Mouse (Mus musculus) c-Kit-positive CD71-positive TER-119-positive erythroid progenitor cells, embryonic 14.5 days (primary cell): ENCODE data around the gene Aff1.

ENCODE experiments used
- DNase-seq: peaks from one replicate; pipeline ENCODE4 v3.0.0-alpha.2; 2013; ENCODE audit warnings: low spot score

Aff1 gene

GRCm38 (mm10) chr5:103749465-103750285 is 57.5 kb downstream of the Aff1 start:
- no peak for DNase-seq

GRCm38 (mm10) chr5:103752665-103753510 is 60.7 kb downstream of the Aff1 start:
- peak; percentile 75 for DNase-seq

- peak; percentile 82 for DNase-seq
Measured at GRCm38 (mm10) chr5:103753511-103754329, 61.5 kb downstream of the Aff1 start.

GRCm38 (mm10) chr5:103754330-103755134 is 62.4 kb downstream of the Aff1 start:
- no peak for DNase-seq

GRCm38 (mm10) chr5:103755135-103755487 is 62.9 kb downstream of the Aff1 start:
- DNase-seq, result no peak

- no peak for DNase-seq
Measured at GRCm38 (mm10) chr5:103756231-103756714, 64.1 kb downstream of the Aff1 start.

GRCm38 (mm10) chr5:103758491-103758890 is 66.3 kb downstream of the Aff1 start:
- DNase-seq, result no peak

GRCm38 (mm10) chr5:103759489-103760424 is 67.6 kb downstream of the Aff1 start:
- DNase-seq, result peak; percentile 86

GRCm38 (mm10) chr5:103760425-103761131 is 68.4 kb downstream of the Aff1 start:
- no peak for DNase-seq

- DNase-seq, result no peak
Measured at GRCm38 (mm10) chr5:103761754-103762153, 69.6 kb downstream of the Aff1 start.

- DNase-seq, result no peak
Measured at GRCm38 (mm10) chr5:103762850-103763254, 70.7 kb downstream of the Aff1 start.

- DNase-seq, result no peak
Measured at GRCm38 (mm10) chr5:103765356-103765755, 73.2 kb downstream of the Aff1 start.

- DNase-seq, result no peak
Measured at GRCm38 (mm10) chr5:103765758-103766431, 73.7 kb downstream of the Aff1 start.

GRCm38 (mm10) chr5:103766432-103766815 is 74.2 kb downstream of the Aff1 start:
- DNase-seq, result no peak

GRCm38 (mm10) chr5:103768961-103769360 is 76.8 kb downstream of the Aff1 start:
- DNase-seq, result no peak

- no peak for DNase-seq
Measured at GRCm38 (mm10) chr5:103769701-103770100, 77.5 kb downstream of the Aff1 start.

GRCm38 (mm10) chr5:103770447-103771222 is 78.5 kb downstream of the Aff1 start:
- DNase-seq, result no peak

GRCm38 (mm10) chr5:103771380-103771779 is 79.2 kb downstream of the Aff1 start:
- no peak for DNase-seq
